ENCODE assay signal across 10 mouse cellular contexts in genomic region chrX:134913234-134913936, GRCm38 (mm10). TPM values are rescaled to one million over a fixed set of nuclear protein-coding genes. Genes with fewer than 3 reads are reported as not detected.
DNase-seq lines count a peak whose midpoint lies in the region; ATAC-seq and TF ChIP-seq lines count a peak whose summit lies in the region.
"Had no signal": no experiment of that assay in that cellular context is flagged by ENCODE, and none has a peak within 500 bp of the region (broad histone marks: within the 10 kb centered on the region; RNA-seq: fewer than 3 reads in every experiment).

No protein-coding gene starts in this region.

- H3K9ac ChIP-seq in CH12.LX (ENCODE audit: insufficient read depth, low read depth) = no peak overlapping the region; the same call in 1 of the 2 replicates
- no peak overlapping the region for H3K9ac ChIP-seq in heart, embryonic 14.5 days (ENCODE audit: low read length)
- H3K9ac ChIP-seq in hindbrain, embryonic 13.5 days = no peak overlapping the region
- H3K9ac ChIP-seq: embryonic facial prominence, embryonic 12.5 days; limb, embryonic 12.5 days had no signal

- no peak overlapping the region for H3K4me3 ChIP-seq in CH12.LX (replicated peaks in 1 of 3; ENCODE audit: low read depth in 2 of 3, low read length in 2 of 3, poor library complexity in 1 of 3)
- H3K4me3 ChIP-seq in heart, embryonic 14.5 days (ENCODE audit: control insufficient read depth in 1 of 2, insufficient read depth in 1 of 2, low read depth in 1 of 2, low read length in 2 of 2) = no peak overlapping the region
- H3K4me3 ChIP-seq in hindbrain, embryonic 13.5 days = no peak overlapping the region
- H3K4me3 ChIP-seq: embryonic facial prominence, embryonic 12.5 days; limb, embryonic 12.5 days had no signal

- WGBS in heart, embryonic 14.5 days = 20% methylated on average over 4 of the region's 4 CpGs
- 38% methylated on average over 4 of the region's 4 CpGs for WGBS in hindbrain, embryonic 13.5 days

- no peak overlapping the region for H3K27ac ChIP-seq in CH12.LX (ENCODE audit: insufficient read depth, low read depth)
- H3K27ac ChIP-seq in heart, embryonic 14.5 days (replicated peaks in 1 of 2; ENCODE audit: control insufficient read depth in 1 of 2, insufficient read depth in 1 of 2, low read depth in 2 of 2, low read length in 2 of 2) = no peak overlapping the region
- no peak overlapping the region for H3K27ac ChIP-seq in hindbrain, embryonic 13.5 days
- H3K27ac ChIP-seq: embryonic facial prominence, embryonic 12.5 days; limb, embryonic 12.5 days had no signal

- TF ChIP-seq POLR2A in CH12.LX (IDR thresholded peaks at IDR 0.05; ENCODE audit: low read depth, low read length) = no peak

- in situ Hi-C loops in CH12.LX (cut with MboI; ENCODE audit: low pct_ligation_motif_present, low pct_unique_long_range_greater_than_20kb, low sequenced_read_pairs) = loop anchor here (25.0 kb wide), 1 partner anchor 276 kb away; no protein-coding TSS in a partner anchor

- peak in 1 of 2 experiments; percentile 75; a peak in 2 of 4 replicates for TF ChIP-seq CTCF in CH12.LX (conservative IDR thresholded peaks at IDR 0.05 in 1 of 2, IDR thresholded peaks at IDR 0.05 in 1 of 2; ENCODE audit: low read depth in 2 of 2, low read length in 2 of 2)

- ATAC-seq in heart, embryonic 14.5 days (ENCODE audit: insufficient number of reproducible peaks, insufficient read depth, low FRiP score, low read depth) = no peak
- ATAC-seq in hindbrain, embryonic 13.5 days (ENCODE audit: low FRiP score) = no peak

- dilution Hi-C loops in CH12.LX (cut with MboI; ENCODE audit: extremely low pct_ligation_motif_present, extremely low pct_unique_long_range_greater_than_20kb, low sequenced_read_pairs) = no loop called here

- H3K79me2 ChIP-seq in CH12.LX (replicated peaks; ENCODE audit: control insufficient read depth, extremely low read depth, insufficient read depth, poor library complexity, severe bottlenecking) = no peaks in the 10 kb centered on the region

- no peaks in the 10 kb centered on the region for H3K4me1 ChIP-seq in CH12.LX (ENCODE audit: control insufficient read depth in 1 of 2, insufficient read depth in 2 of 2)
- no peaks in the 10 kb centered on the region for H3K4me1 ChIP-seq in heart, embryonic 14.5 days (ENCODE audit: control insufficient read depth in 2 of 2, insufficient read depth in 2 of 2, low read length in 2 of 2)
- no peaks in the 10 kb centered on the region for H3K4me1 ChIP-seq in hindbrain, embryonic 13.5 days (replicated peaks)
- H3K4me1 ChIP-seq: embryonic facial prominence, embryonic 12.5 days; limb, embryonic 12.5 days had no signal

- peak; percentile 11 to 55 for DNase-seq in left cerebral cortex, adult 18-20 months (ENCODE audit: low spot score in 2 of 2)
- no peak for DNase-seq in left cerebral cortex, adult 11 months (ENCODE audit: low spot score)
- DNase-seq in CH12.LX (ENCODE audit: extremely low read depth) = peak; percentile 31
- peak; percentile 8 to 28 for DNase-seq in adrenal gland, postnatal 36 days
- peak; percentile 39 for DNase-seq in layer of hippocampus, adult 9-10 months (ENCODE audit: low spot score)
- peak; percentile 7 for DNase-seq in right cerebral cortex, postnatal 14 days

- no peaks in the 10 kb centered on the region for H3K36me3 ChIP-seq in CH12.LX (replicated peaks in 1 of 2; ENCODE audit: control insufficient read depth in 1 of 2, insufficient read depth in 1 of 2, low read length in 1 of 2)
- no peaks in the 10 kb centered on the region for H3K36me3 ChIP-seq in heart, embryonic 14.5 days (ENCODE audit: control insufficient read depth, insufficient read depth, low read length)
- H3K36me3 ChIP-seq in hindbrain, embryonic 13.5 days = no peaks in the 10 kb centered on the region
- H3K36me3 ChIP-seq: embryonic facial prominence, embryonic 12.5 days; limb, embryonic 12.5 days had no signal

- peak; percentile 82 for TF ChIP-seq RAD21 in CH12.LX (IDR thresholded peaks at IDR 0.05; ENCODE audit: low read depth, low read length)

- no peaks in the 10 kb centered on the region for H3K27me3 ChIP-seq in CH12.LX (replicated peaks)
- no peaks in the 10 kb centered on the region for H3K27me3 ChIP-seq in heart, embryonic 14.5 days (ENCODE audit: control insufficient read depth, insufficient read depth, low read length)
- no peaks in the 10 kb centered on the region for H3K27me3 ChIP-seq in hindbrain, embryonic 13.5 days
- H3K27me3 ChIP-seq: embryonic facial prominence, embryonic 12.5 days had no signal

- TF ChIP-seq EP300 in CH12.LX (IDR thresholded peaks at IDR 0.05; ENCODE audit: low read length) = no peak

- no peaks in the 10 kb centered on the region for H3K9me3 ChIP-seq in CH12.LX (replicated peaks; ENCODE audit: low read length)
- H3K9me3 ChIP-seq in heart, embryonic 14.5 days (ENCODE audit: control insufficient read depth, low read length) = no peaks in the 10 kb centered on the region
- no peaks in the 10 kb centered on the region for H3K9me3 ChIP-seq in hindbrain, embryonic 13.5 days
- H3K9me3 ChIP-seq: embryonic facial prominence, embryonic 12.5 days; limb, embryonic 12.5 days had no signal

- H3K4me2 ChIP-seq in CH12.LX (ENCODE audit: insufficient read depth, low read depth, poor library complexity, severe bottlenecking) = peak overlapping the region; percentile 50; the same call in 1 of the 2 replicates
- H3K4me2 ChIP-seq in heart, embryonic 14.5 days (ENCODE audit: low read length) = peak overlapping the region; percentile 46
- H3K4me2 ChIP-seq in hindbrain, embryonic 13.5 days = no peak overlapping the region
- H3K4me2 ChIP-seq: embryonic facial prominence, embryonic 12.5 days; limb, embryonic 12.5 days had no signal

TF ChIP-seq in CH12.LX, 34 proteins besides CTCF, POLR2A, EP300 and RAD21:
- no peak for TF ChIP-seq HCFC1 (IDR thresholded peaks at IDR 0.05; ENCODE audit: low read depth, low read length)
- TF ChIP-seq KAT2A (IDR thresholded peaks at IDR 0.05; ENCODE audit: insufficient replicate concordance, low read length) = no peak
- no peak for TF ChIP-seq JUND (conservative IDR thresholded peaks at IDR 0.05; ENCODE audit: low read depth, low read length)
- TF ChIP-seq BHLHE40 (IDR thresholded peaks at IDR 0.05; ENCODE audit: low read depth, low read length) = no peak
- TF ChIP-seq NRF1 (IDR thresholded peaks at IDR 0.05; ENCODE audit: low read depth, low read length) = no peak
- peak; percentile 57 for TF ChIP-seq SMC3 (IDR thresholded peaks at IDR 0.05; ENCODE audit: low read depth, low read length)
- no peak for TF ChIP-seq MAFK (IDR thresholded peaks at IDR 0.05; ENCODE audit: insufficient replicate concordance, low read length)
- no peak for TF ChIP-seq IRF4 (IDR thresholded peaks at IDR 0.05; ENCODE audit: low read depth, low read length)
- TF ChIP-seq TCF12 (IDR thresholded peaks at IDR 0.05; ENCODE audit: low read depth, low read length) = no peak
- 0 out of 2 replicates have a peak, but pooled peaks have one; percentile 13 for TF ChIP-seq ZC3H11A (IDR thresholded peaks at IDR 0.05; ENCODE audit: low read depth, low read length)
TF ChIP-seq in CH12.LX: peak in this region for 2.

RNA-seq across cellular contexts. Expression of gene Nxf2, which starts 51.2 kb away (rescaled TPM):
- total RNA-seq in left cerebral cortex, adult 18-20 months (2021) = not detected
- total RNA-seq in CH12.LX (2012; rRNA removed) (not detected in 2 replicates), CH12.LX (2014; rRNA removed) (not detected in 2 replicates)
- not detected in 2 replicates for polyA plus RNA-seq in CH12.LX (2012; ENCODE audit: insufficient read length, low read depth)
- under 1 TPM in 1 of 2 experiments, not detected in 1; 0.13 TPM for total RNA-seq in adrenal gland, postnatal 36 days (2021)
- polyA plus RNA-seq in heart, embryonic 14.5 days (2014; fragmentation: Nextera tagmentation; extraction: Ambion mirVana) = 0.28 and 0.42 TPM in 2 replicates
- polyA plus RNA-seq in hindbrain, embryonic 13.5 days (2015; fragmentation: Nextera tagmentation; extraction: Ambion mirVana) = 0.22 and 0.38 TPM in 2 replicates
